Mouse (Mus musculus) testis, postnatal 14 days (tissue): ENCODE measurements at regions not wholly inside any gene's neighbourhood (a gene's known extent, or its start where the extent isn't known, plus 50 kb on each side); places are given as distances from the start of the nearest gene placed in this dataset.

ENCODE experiments used
- DNase-seq: peaks from one replicate; pipeline ENCODE4 v3.0.0; 2021; ENCODE audit warnings: low spot score

DNA sequence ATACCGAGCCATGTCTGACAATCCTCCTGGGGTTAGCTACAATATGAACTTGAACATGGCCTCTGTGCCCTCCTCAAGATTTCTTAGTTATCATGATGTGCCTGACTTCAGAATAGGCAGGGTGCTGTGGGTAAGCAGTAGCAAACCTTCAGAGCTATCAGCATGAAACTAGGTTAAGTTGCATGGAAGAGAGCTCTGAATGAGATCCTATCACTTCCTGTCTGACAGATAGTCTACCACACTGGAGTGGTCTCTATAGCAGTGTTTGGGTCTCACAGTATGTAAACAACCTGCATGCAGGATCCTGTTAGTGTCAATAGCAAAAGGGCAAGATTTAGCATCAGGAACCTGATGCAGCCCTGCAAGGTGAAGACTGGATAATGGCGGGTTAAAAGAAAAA is 1092.3 kb downstream of the Gsdmc2 start:
- DNase-seq: no peak

DNA sequence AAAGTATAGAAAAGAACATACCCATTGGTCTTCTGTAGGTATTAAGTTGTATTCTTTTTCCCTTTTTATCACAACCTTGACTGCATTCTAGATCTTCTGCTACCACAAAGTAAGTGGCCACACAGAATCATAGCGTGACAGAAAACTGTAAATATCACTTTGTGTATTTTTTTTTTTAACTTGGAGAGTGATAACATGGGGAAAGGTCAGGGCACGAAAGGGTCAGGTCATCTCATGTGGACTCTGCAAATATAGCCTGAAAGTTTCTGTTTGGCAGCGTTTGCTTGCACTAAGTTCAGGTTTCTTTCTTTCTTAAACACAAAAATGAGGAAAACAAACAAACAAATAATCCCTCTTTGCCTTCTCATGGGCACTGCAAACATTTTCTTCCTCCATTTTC is 1101.1 kb downstream of the Gsdmc2 start:
- no peak for DNase-seq

GRCm38 (mm10) chr15:62740746-62741145 is 1104.2 kb downstream of the Gsdmc2 start:
- DNase-seq: no peak

DNA sequence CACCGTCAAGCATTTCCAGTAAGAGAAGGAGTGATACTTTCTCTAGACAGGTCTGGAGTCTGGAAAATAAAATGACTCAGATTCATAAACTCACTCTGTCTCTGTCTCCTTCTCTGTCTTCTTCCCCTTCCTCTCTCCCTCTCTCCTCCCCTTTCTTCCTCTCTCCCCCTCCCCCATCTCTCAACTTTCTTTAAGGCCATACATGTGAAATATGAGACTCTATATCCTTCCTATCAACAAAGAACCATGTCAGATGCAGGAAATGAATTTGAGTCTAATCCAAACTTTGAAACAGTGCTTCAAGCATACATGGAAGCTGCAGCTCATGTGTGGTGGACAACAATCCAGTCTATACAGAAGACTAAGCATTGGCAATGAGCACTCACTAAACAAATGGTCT is 1109.6 kb downstream of the Gsdmc2 start:
- DNase-seq: no peak

- no peak for DNase-seq
These were observed 1110.1 kb downstream of the Gsdmc2 start for GRCm38 (mm10) chr15:62734900-62735299.

- DNase-seq: no peak
These were observed 1114.5 kb downstream of the Gsdmc2 start for GRCm38 (mm10) chr15:62730524-62730923.

GRCm38 (mm10) chr15:62714265-62714664 is 1130.7 kb downstream of the Gsdmc2 start:
- DNase-seq: peak; percentile 5

- DNase-seq: no peak
These were observed 1132.3 kb downstream of the Gsdmc2 start for GRCm38 (mm10) chr15:62712543-62713131.

DNA sequence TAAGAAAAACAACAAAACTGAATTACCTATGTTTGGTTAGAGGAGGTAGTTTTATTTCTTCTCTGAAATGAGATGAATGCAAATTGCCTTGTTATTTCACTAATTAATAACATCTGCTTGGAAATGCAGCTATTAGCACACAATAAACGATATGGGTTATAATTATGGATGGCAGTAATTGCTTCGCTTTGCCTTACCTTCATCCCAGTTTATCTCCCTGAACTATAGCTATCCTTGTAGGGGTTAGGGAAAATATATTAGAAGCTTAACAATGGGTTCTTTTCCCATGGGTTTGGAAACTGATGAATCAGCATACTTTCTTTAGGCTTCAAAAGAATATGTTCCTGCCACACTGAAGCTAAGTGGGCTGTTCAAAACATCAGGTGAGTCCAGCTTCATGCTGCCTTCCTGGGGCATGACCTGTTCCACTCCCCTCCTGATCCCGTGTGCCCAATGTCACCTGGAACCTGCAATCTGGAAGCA is 1132.9 kb downstream of the Gsdmc2 start:
- no peak for DNase-seq

GRCm38 (mm10) chr15:62709546-62709945 is 1135.4 kb downstream of the Gsdmc2 start:
- DNase-seq: no peak

- no peak for DNase-seq
These were observed 1146.4 kb downstream of the Gsdmc2 start for GRCm38 (mm10) chr15:62698559-62698958.

DNA sequence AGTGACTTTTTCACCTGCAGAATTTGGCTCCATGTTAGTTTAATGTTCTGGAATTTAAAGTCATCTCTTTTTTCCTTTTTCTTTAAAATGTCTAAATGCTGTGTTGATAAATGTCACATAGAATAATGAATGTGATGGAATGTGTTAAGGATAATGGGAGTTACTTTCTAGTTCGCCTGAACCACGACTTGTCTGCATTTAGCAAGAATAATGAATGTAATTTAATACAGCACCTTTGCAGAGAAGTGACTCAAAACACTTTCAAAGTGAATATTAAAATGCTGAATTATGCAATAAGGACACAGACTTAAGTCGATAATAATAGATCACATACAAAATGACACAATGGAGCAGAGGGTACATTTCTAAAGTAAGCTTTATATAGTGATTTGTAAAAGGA is 1150.2 kb downstream of the Gsdmc2 start:
- no peak for DNase-seq

- no peak for DNase-seq
These were observed 1151.3 kb downstream of the Gsdmc2 start for GRCm38 (mm10) chr15:62693671-62694070.

DNA sequence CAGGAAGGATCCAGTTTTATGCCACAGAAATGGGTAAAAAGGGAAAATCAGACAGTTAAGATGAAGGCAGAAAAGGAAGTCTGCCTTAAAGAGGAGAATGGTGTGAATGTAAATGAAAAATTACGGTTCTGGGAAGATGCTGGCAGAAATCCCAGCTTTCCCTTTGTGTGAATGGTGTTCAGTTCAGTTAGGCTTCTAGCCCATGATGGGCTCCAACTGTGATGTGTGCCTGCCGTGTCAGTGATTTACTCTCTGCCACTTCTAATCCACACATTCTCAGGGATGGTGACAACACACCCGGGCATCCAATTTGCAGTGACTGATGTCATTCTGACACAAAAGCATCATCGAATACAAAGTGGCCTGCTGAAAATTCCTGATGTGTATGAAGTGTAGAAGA is 1171.6 kb downstream of the Gsdmc2 start:
- no peak for DNase-seq

DNA sequence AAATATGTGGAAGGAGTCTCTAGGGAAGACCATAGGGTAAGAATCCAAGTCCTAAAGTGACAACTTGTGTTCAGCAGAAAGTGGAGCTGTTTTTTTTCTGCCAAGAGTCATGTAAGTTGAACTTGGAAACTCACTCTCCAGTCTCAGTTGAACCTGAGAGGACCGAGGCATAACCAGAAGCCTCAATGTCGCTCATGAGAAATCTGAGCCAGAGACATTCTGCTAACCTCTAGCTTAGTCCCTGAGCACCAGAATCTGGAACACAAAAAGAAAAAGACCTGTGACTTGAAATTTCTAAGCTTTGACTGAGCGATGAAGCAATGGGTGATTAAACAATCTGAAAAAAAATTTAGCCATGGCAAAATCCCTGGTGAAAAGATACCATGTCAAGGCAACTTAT is 1175.0 kb downstream of the Gsdmc2 start:
- no peak for DNase-seq

DNA sequence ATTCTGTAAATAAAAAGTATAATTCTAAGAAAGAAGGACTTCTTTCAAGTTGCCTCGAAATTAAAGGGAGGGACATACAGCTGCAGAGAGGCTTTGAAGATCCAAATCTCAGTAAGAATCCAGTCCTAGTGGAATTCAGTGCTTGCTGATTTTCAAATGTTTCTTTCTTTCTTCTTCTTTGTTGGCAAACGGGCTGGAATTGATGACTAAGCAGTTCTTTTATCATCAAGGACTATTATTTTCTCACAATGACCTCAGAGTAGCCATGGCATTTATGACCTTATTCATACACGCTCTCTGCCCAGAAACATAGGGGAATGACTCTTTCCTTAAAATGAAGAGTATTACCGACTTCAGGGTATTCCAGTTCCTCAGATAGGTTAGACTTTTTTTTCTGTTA is 1185.9 kb downstream of the Gsdmc2 start:
- DNase-seq: no peak

- no peak for DNase-seq
These were observed 1186.3 kb downstream of the Gsdmc2 start for GRCm38 (mm10) chr15:62658695-62659094.

- no peak for DNase-seq
These were observed 1198.4 kb downstream of the Gsdmc2 start for GRCm38 (mm10) chr15:62646476-62647168.

GRCm38 (mm10) chr15:62644744-62645143 is 1200.2 kb downstream of the Gsdmc2 start:
- DNase-seq: no peak

DNA sequence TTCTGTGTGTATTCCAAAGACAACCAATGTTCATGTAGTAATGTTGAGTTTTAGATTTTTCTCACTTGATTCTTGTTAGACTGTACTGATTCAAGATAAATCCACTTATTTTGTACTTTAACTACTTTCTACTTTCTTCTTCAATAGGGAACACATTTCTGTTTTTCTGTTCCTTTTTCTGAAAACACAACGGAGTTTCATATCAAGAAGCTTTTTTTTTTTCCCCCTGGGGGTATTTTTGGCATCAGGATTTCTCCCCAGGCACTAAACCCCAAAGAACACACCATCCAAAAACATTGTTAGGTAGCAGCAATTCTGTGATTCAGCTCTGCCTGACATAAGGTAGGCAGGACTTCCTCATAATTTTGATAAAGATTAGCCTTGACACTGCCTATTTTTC is 1200.7 kb downstream of the Gsdmc2 start:
- DNase-seq: no peak

- no peak for DNase-seq
These were observed 1203.8 kb downstream of the Gsdmc2 start for GRCm38 (mm10) chr15:62641051-62641710.

DNA sequence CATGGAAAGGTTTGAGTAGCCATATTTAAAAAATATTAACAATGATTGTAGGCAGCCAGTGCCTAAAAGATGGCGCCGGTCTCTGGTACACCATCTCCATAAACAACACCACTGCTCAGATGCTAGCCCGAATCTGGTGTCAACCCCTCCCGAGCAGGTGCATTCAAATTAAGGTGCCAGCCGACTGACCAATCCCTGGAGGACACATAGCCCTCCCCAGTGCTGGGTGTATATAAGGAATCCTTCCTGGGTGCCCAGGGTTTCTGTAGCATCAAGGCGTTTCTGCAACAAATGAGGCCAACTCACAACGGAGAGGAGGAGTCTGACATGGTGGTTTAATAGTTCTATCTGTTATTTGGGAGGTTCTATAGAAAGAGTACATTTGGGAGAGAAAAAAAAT is 1219.6 kb downstream of the Gsdmc2 start:
- DNase-seq: no peak

DNA sequence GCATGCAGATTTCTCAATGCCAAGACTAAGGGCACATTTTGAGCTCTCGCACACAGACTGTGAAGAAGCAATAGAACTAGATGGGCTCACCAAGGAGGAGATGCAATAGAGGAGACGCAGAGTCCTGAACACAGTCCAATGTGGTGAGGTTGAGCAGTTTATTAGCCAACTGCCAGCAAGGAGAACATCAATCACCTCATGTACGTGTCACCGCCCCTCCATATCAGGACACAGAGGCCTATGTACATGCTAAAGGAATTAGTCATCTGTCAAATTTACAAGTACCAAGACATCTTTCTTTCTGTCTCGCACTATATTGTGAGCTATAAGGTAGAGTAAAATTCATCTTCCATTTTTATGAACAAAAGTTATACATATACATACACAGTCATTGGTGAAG is 1228.9 kb downstream of the Gsdmc2 start:
- no peak for DNase-seq
